Mouse (Mus musculus) heart, postnatal 0 days (tissue): ENCODE data around the gene Fam13c.

Source experiments
- CTCF ChIP-seq: IDR thresholded peaks from 2 replicates; pipeline ENCODE4 v1.5.1; 2016; ENCODE audit warnings: antibody characterized with exemption, control low read depth, low read depth
- EP300 ChIP-seq: IDR thresholded peaks from 2 replicates; pipeline ENCODE4 v1.6.1; 2016; ENCODE audit warnings: antibody characterized with exemption, low read depth

DNA sequence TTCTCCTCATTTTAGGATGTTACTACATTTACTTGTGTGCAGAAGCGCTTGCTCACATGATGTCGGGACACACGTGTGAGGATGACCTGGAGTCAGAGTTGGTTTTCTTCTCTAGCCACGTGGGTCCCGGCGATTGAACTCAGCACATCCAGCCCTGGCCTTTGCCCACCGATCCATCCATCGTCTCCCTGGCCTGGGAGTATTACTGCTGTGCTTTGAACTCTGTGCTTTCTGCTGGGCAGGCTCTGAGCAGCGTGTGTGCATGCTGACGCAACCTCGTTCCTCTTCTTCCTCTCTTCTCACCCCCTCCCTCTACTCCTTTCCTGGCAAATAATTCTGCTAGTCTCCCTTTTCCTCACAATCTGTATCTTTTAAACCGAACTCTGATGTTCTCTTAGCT is 93.7 kb downstream of the Fam13c start:
- TF ChIP-seq CTCF = no peak
- TF ChIP-seq EP300 = no peak
